8 mouse cellular contexts compared by ENCODE assay signal in the genomic region with DNA sequence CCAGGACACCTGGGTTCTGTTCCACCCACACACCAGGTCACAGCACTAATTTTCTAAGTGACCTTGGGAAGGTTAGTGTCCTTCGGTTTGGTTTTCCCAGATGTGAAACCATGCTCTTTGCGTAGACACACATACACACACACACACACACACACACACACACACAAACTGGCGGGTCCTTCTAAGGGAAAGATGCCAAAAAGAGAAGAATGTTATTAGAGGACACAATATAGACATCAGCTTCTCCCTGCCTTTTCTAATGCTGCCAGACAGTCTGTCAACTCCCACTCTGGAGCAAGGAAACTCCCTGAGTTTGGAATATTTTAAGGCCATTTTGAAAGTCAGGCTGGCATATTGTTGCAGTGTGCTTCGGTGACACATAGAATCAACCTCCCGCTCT. TPM values are rescaled to one million over a fixed set of nuclear protein-coding genes. Genes with fewer than 3 reads are reported as not detected.
A peak's percentile ranks its signal among the peaks of the same experiment; 100 is the strongest.
DNase-seq lines count a peak whose midpoint lies in the region; ATAC-seq and TF ChIP-seq lines count a peak whose summit lies in the region.

No protein-coding gene starts in this region.

- no peak for ATAC-seq in kidney, postnatal 0 days (replicated peaks; ENCODE audit: low FRiP score, low read depth)
- ATAC-seq in midbrain, embryonic 12.5 days (ENCODE audit: low FRiP score, low read depth): no peak
- ATAC-seq in megakaryocyte progenitor cell, adult 5-6 weeks (replicated peaks; ENCODE audit: poor library complexity): no peak

- peak overlapping the region; percentile 84 for H3K4me3 ChIP-seq in kidney, postnatal 0 days (replicated peaks; ENCODE audit: low read depth, low read length)
- peak overlapping the region; percentile 63 for H3K4me3 ChIP-seq in midbrain, embryonic 12.5 days

- H3K4me1 ChIP-seq in kidney, postnatal 0 days (replicated peaks; ENCODE audit: insufficient read depth, low read length): peaks cover 10% of the 10 kb centered on the region; the same call in 1 of the 2 replicates
- H3K4me1 ChIP-seq in midbrain, embryonic 12.5 days: peaks cover 9% of the 10 kb centered on the region; the same call in 1 of the 2 replicates

- peak overlapping the region; percentile 98 for H3K27ac ChIP-seq in kidney, postnatal 0 days
- no peak overlapping the region; the same call in 1 of the 2 replicates for H3K27ac ChIP-seq in midbrain, embryonic 12.5 days (replicated peaks)

- H3K9ac ChIP-seq in kidney, postnatal 0 days (ENCODE audit: low read depth, low read length): peak overlapping the region; percentile 89
- no peak overlapping the region for H3K9ac ChIP-seq in midbrain, embryonic 12.5 days (replicated peaks)

- H3K27me3 ChIP-seq in kidney, postnatal 0 days (ENCODE audit: insufficient read depth, low read length): no peaks in the 10 kb centered on the region
- peaks cover 20% of the 10 kb centered on the region for H3K27me3 ChIP-seq in midbrain, embryonic 12.5 days

- H3K4me2 ChIP-seq in kidney, postnatal 0 days (ENCODE audit: low read length): peak overlapping the region; percentile 66
- H3K4me2 ChIP-seq in midbrain, embryonic 12.5 days (replicated peaks): peak overlapping the region; percentile 82

- H3K9me3 ChIP-seq in kidney, postnatal 0 days (replicated peaks; ENCODE audit: low read length): no peaks in the 10 kb centered on the region
- H3K9me3 ChIP-seq in midbrain, embryonic 12.5 days: no peaks in the 10 kb centered on the region

- WGBS in kidney, postnatal 0 days: 8% methylated on average over 5 of the region's 5 CpGs
- 13% methylated on average over 5 of the region's 5 CpGs for WGBS in midbrain, embryonic 12.5 days

- DNase-seq in adrenal gland, postnatal 10 days: peak; percentile 47
- DNase-seq in adrenal gland, adult 18-20 months (ENCODE audit: low spot score in 2 of 2): no peak
- DNase-seq in right cerebral cortex, adult 18-20 months: peak; percentile 6
- no peak for DNase-seq in right cerebral cortex, postnatal 14 days
- DNase-seq in kidney, postnatal 0 days (ENCODE audit: low spot score): peak; percentile 61
- DNase-seq in thymus, postnatal 10 days (ENCODE audit: low spot score in 2 of 2): no peak

- TF ChIP-seq CTCF in kidney, postnatal 0 days (IDR thresholded peaks at IDR 0.05; ENCODE audit: low read depth): no peak

- H3K36me3 ChIP-seq in kidney, postnatal 0 days (ENCODE audit: insufficient read depth, low read length): no peaks in the 10 kb centered on the region
- no peaks in the 10 kb centered on the region for H3K36me3 ChIP-seq in midbrain, embryonic 12.5 days

RNA-seq across cellular contexts. Expression of gene Rbms1, which starts 0.6 kb away (rescaled TPM):
- total RNA-seq in adrenal gland, postnatal 10 days (2021): 10 to 100 TPM; 71.0 to 89.6 TPM
- total RNA-seq in adrenal gland, adult 18-20 months (2021): 10 to 100 TPM; 43.4 to 51.9 TPM
- 90.4 and 92.5 TPM in 2 replicates for polyA plus RNA-seq in kidney, postnatal 0 days (2015; fragmentation: Nextera tagmentation; extraction: Ambion mirVana)
- polyA plus RNA-seq in midbrain, embryonic 12.5 days (2016; fragmentation: Nextera tagmentation; extraction: Ambion mirVana): 35.2 and 40.8 TPM in 2 replicates
- 29.3 and 31.5 TPM in 2 replicates for total RNA-seq in megakaryocyte progenitor cell, adult 5-6 weeks (2015)
- total RNA-seq in megakaryocyte progenitor cell, adult 5-6 weeks (2017): 24.5 and 28.2 TPM in 2 replicates

Comparison
In these comparisons a context has a peak if more than half of its experiments do, and no peak if none do; other contexts are left out.
1. DNase-seq: peak in adrenal gland, postnatal 10 days (single experiment), right cerebral cortex, adult 18-20 months (single experiment) and kidney, postnatal 0 days (single experiment); none in adrenal gland, adult 18-20 months (0 of 2), right cerebral cortex, postnatal 14 days (single experiment) and thymus, postnatal 10 days (0 of 2).